9 mouse cellular contexts compared by ENCODE assay signal in the genomic region with DNA sequence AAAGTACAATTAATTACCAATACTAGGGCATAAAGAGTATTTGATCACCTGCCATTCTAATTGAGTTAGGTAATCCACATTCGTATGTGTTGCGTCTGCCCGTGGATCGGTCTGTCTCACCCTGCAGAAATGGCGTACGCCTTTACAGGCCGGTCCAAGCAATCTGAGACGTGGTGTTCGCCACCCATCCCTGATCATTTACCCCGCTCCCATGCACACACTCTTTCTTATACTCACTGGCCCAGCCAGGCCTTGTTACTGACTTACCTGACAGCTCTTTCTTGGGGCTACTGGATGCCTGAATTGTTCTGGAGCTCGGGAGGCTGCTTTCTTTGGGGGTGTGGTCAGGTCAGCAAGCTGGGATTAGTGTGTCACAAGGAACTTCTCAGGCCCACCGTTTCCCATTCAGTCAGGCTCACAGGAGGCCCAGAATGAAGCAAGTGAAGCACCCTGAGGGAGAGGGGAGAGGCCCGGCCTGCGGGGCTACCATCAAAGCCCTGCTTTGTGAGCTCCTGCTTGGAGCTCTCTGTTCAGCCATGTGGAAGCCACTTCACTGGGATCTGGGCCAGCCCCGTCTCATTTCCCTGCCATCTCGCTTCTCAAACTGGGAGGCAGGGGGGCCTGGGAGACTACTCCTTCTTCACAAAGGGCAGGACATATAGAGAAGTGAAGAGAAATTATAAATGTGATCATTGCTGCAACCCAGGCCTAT. TPM values are rescaled to one million over a fixed set of nuclear protein-coding genes. Genes with fewer than 3 reads are reported as not detected.
DNase-seq lines count a peak whose midpoint lies in the region; ATAC-seq and TF ChIP-seq lines count a peak whose summit lies in the region.
"Had no signal": no experiment of that assay in that cellular context is flagged by ENCODE, and none has a peak within 500 bp of the region (broad histone marks: within the 10 kb centered on the region; RNA-seq: fewer than 3 reads in every experiment).

A gene (minus strand): TSS at position 627 of the 712 bp plus-strand sequence.

- no peaks in the 10 kb centered on the region for H3K9me3 ChIP-seq in E14TG2a.4 (ENCODE audit: low read length)
- H3K9me3 ChIP-seq in hindbrain, embryonic 14.5 days (ENCODE audit: control insufficient read depth, low read length), result no peaks in the 10 kb centered on the region
- H3K9me3 ChIP-seq in midbrain, embryonic 10.5 days (replicated peaks), result no peaks in the 10 kb centered on the region
- no peaks in the 10 kb centered on the region for H3K9me3 ChIP-seq in heart, embryonic 10.5 days
- H3K9me3 ChIP-seq: heart, embryonic 15.5 days had no signal

- no peak within 1 kb of the TSS for H3K4me2 ChIP-seq in hindbrain, embryonic 14.5 days (replicated peaks)
- H3K4me2 ChIP-seq: heart, embryonic 15.5 days had no signal

- H3K27me3 ChIP-seq in E14TG2a.4 (ENCODE audit: insufficient read depth, low read length), result no peaks in the 10 kb centered on the region
- H3K27me3 ChIP-seq in hindbrain, embryonic 14.5 days (ENCODE audit: control insufficient read depth, insufficient read depth, low read length), result no peaks in the 10 kb centered on the region
- H3K27me3 ChIP-seq in midbrain, embryonic 10.5 days (ENCODE audit: low read depth, poor library complexity, severe bottlenecking), result peaks cover 6% of the 10 kb centered on the region; the same call in 1 of the 2 replicates
- peaks cover 9% of the 10 kb centered on the region for H3K27me3 ChIP-seq in heart, embryonic 10.5 days (ENCODE audit: insufficient read depth, poor library complexity, severe bottlenecking)

- WGBS in hindbrain, embryonic 14.5 days, result 59% methylated on average over 16 of the region's 16 CpGs
- WGBS in midbrain, embryonic 10.5 days, result 56% methylated on average over 16 of the region's 16 CpGs
- 70% methylated on average over 16 of the region's 16 CpGs for WGBS in heart, embryonic 10.5 days

- peak; percentile 33 for DNase-seq in ZHBTc4 (ENCODE audit: low read depth, low spot score)
- no peak for DNase-seq in hindbrain, embryonic 14.5 days (ENCODE audit: low spot score)
- no peak for DNase-seq in midbrain, embryonic 10.5 days (ENCODE audit: low spot score)
- no peak for DNase-seq in ovary, postnatal 10 days (ENCODE audit: low spot score)
- no peak for DNase-seq in heart, embryonic 10.5 days (ENCODE audit: low spot score)
- no peak for DNase-seq in urinary bladder, postnatal 4 days (ENCODE audit: low spot score in 2 of 2)
- no peak for DNase-seq in spleen, adult 12 weeks (ENCODE audit: low spot score)

- TF ChIP-seq CTCF in E14TG2a.4 (conservative IDR thresholded peaks at IDR 0.05; ENCODE audit: low read length), result no peak

- peak; percentile 81; the same call in 1 of the 2 replicates for ATAC-seq in hindbrain, embryonic 14.5 days (ENCODE audit: low FRiP score)

- no peak within 1 kb of the TSS for H3K9ac ChIP-seq in hindbrain, embryonic 14.5 days
- H3K9ac ChIP-seq: heart, embryonic 15.5 days had no signal

- peak within 1 kb of the TSS; percentile 14 for H3K27ac ChIP-seq in hindbrain, embryonic 14.5 days
- H3K27ac ChIP-seq in midbrain, embryonic 10.5 days (replicated peaks), result peak within 1 kb of the TSS; percentile 63; the same call in 1 of the 2 replicates
- no peak within 1 kb of the TSS for H3K27ac ChIP-seq in heart, embryonic 10.5 days
- H3K27ac ChIP-seq: heart, embryonic 15.5 days had no signal

- H3K36me3 ChIP-seq in E14TG2a.4 (ENCODE audit: insufficient read depth, low read length), result peaks cover 16% of the 10 kb centered on the region
- H3K36me3 ChIP-seq in hindbrain, embryonic 14.5 days (replicated peaks; ENCODE audit: control insufficient read depth, insufficient read depth), result no peaks in the 10 kb centered on the region
- no peaks in the 10 kb centered on the region for H3K36me3 ChIP-seq in midbrain, embryonic 10.5 days
- no peaks in the 10 kb centered on the region for H3K36me3 ChIP-seq in heart, embryonic 10.5 days
- H3K36me3 ChIP-seq: heart, embryonic 15.5 days had no signal

- peaks cover 69% of the 10 kb centered on the region for H3K4me1 ChIP-seq in E14TG2a.4 (replicated peaks; ENCODE audit: low read depth, low read length)
- no peaks in the 10 kb centered on the region for H3K4me1 ChIP-seq in hindbrain, embryonic 14.5 days (replicated peaks; ENCODE audit: control insufficient read depth, insufficient read depth, low read length)
- H3K4me1 ChIP-seq in midbrain, embryonic 10.5 days, result peaks cover 16% of the 10 kb centered on the region
- peaks cover 3% of the 10 kb centered on the region for H3K4me1 ChIP-seq in heart, embryonic 10.5 days

- peak within 1 kb of the TSS; percentile 69 for H3K4me3 ChIP-seq in E14TG2a.4 (replicated peaks; ENCODE audit: low read length)
- no peak within 1 kb of the TSS for H3K4me3 ChIP-seq in hindbrain, embryonic 14.5 days (replicated peaks; ENCODE audit: low read length)
- no peak within 1 kb of the TSS for H3K4me3 ChIP-seq in midbrain, embryonic 10.5 days
- no peak within 1 kb of the TSS for H3K4me3 ChIP-seq in heart, embryonic 10.5 days
- H3K4me3 ChIP-seq: heart, embryonic 15.5 days had no signal

RNA-seq across cellular contexts. Expression of the gene that starts here (rescaled TPM):
- polyA plus RNA-seq in hindbrain, embryonic 14.5 days (2014; fragmentation: Nextera tagmentation; extraction: Ambion mirVana), result 25.8 and 26.7 TPM in 2 replicates
- 0.31 and 0.91 TPM in 2 replicates for polyA plus RNA-seq in midbrain, embryonic 10.5 days (2016; fragmentation: Nextera tagmentation; extraction: Ambion mirVana)
- 0.10 and 0.31 TPM in 2 replicates for polyA plus RNA-seq in heart, embryonic 10.5 days (2016; fragmentation: Nextera tagmentation; extraction: Ambion mirVana)
- polyA plus RNA-seq: heart, embryonic 15.5 days had no signal

Comparison
In these comparisons a context has a peak if more than half of its experiments do, and no peak if none do; other contexts are left out.
1. RNA of the gene that starts here (polyA plus RNA-seq): 25.8 to 26.7 TPM in hindbrain, embryonic 14.5 days; 0.31 to 0.91 TPM in midbrain, embryonic 10.5 days and 0.10 to 0.31 TPM in heart, embryonic 10.5 days; every median in the first group is over 10 times any median in the second.